Mouse (Mus musculus): Measurements from ENCODE around the gene Tgfa. TPM values are rescaled to one million over a fixed set of nuclear protein-coding genes. Genes with fewer than 3 reads are reported as not detected.

The Tgfa gene
- polyA plus RNA-seq, 2 experiments: 2.7 to 3.1 TPM

DNA sequence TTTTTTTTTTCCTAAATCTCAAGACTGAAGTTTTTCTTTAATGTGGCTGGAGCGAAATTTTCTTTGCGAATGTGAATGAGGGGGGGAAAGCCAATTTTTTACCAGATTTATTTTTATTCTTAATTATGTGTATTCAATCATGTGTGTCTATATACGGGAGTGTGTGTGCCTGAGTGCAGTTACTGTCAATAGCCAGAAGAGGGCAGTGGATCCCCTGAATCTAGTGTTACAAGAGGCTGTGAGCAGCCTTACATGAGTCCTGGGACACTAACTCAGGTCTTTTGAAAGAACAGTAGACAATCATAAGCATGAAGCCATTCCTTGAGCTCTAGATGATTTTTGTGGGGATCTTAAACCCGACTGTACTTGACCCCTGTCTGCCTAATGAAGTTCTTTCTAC is 80.7 kb downstream of the Tgfa start:
- H3K27me3 ChIP-seq (ENCODE audit: control insufficient read depth, insufficient read depth, low read length): no peaks in the 10 kb centered on the region
- ATAC-seq (ENCODE audit: low FRiP score, low read depth): no peak
- no peaks in the 10 kb centered on the region for H3K36me3 ChIP-seq (ENCODE audit: control insufficient read depth, insufficient read depth, low read length)
- TF ChIP-seq POLR2A (IDR thresholded peaks at IDR 0.05; ENCODE audit: borderline replicate concordance, extremely low read depth, insufficient read depth, insufficient read length): no peak
- no peak for DNase-seq (ENCODE audit: low spot score)
- H3K4me3 ChIP-seq (replicated peaks; ENCODE audit: low read length): no peak overlapping the region
- no peak overlapping the region for H3K27ac ChIP-seq (replicated peaks; ENCODE audit: low read depth, low read length)
- 86% methylated on average over 4 of the region's 4 CpGs for WGBS
- no peak overlapping the region for H3K9ac ChIP-seq (ENCODE audit: low read depth, low read length, severe bottlenecking)
- no peak overlapping the region for H3K4me2 ChIP-seq (replicated peaks; ENCODE audit: low read depth, low read length, severe bottlenecking)
- H3K9me3 ChIP-seq (ENCODE audit: control insufficient read depth, low read length): 0 out of 2 replicates have a peak, but pooled peaks cover 3% of the 10 kb centered on the region
- no peaks in the 10 kb centered on the region for H3K4me1 ChIP-seq (ENCODE audit: control insufficient read depth, insufficient read depth, low read length)

DNA sequence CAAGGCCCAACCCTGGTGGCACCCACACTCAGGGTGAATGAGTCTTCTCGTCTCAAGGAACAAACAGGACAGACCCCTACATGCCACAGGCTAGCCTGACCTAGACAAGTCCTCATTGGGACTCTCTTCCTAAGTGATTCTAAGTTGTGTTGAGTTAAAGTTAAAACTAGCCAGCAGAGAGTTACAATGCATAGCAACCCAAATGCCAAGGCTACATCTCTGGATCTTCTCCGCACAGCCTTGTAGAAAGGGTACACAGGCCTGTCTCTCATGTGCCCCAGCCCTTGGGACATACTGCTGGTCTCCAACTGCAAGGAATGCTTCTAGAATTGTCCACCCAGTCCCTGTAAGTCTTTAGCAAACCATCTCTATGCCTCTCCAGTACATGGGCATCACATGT is 81.8 kb downstream of the Tgfa start:
- Histone ChIP-seq H3K9me3 (ENCODE audit: control insufficient read depth, low read length) (0 out of 2 replicates have a peak, but pooled peaks cover 3% of the 10 kb centered on the region), H3K36me3 (ENCODE audit: control insufficient read depth, insufficient read depth, low read length) (no peaks in the 10 kb centered on the region), H3K4me2 (replicated peaks; ENCODE audit: low read depth, low read length, severe bottlenecking) (no peak overlapping the region), H3K27ac (replicated peaks; ENCODE audit: low read depth, low read length) (no peak overlapping the region), H3K9ac (ENCODE audit: low read depth, low read length, severe bottlenecking) (no peak overlapping the region), H3K27me3 (ENCODE audit: control insufficient read depth, insufficient read depth, low read length) (no peaks in the 10 kb centered on the region), H3K4me1 (ENCODE audit: control insufficient read depth, insufficient read depth, low read length) (no peaks in the 10 kb centered on the region), H3K4me3 (replicated peaks; ENCODE audit: low read length) (no peak overlapping the region)
- DNase-seq (ENCODE audit: low spot score): no peak
- no peak for ATAC-seq (ENCODE audit: low FRiP score, low read depth)
- 86% methylated on average over 2 of the region's 2 CpGs for WGBS
- no peak for TF ChIP-seq POLR2A (IDR thresholded peaks at IDR 0.05; ENCODE audit: borderline replicate concordance, extremely low read depth, insufficient read depth, insufficient read length)

GRCm38 (mm10) chr6:86277620-86278019 is 82.6 kb downstream of the Tgfa start:
- H3K27me3 ChIP-seq (ENCODE audit: control insufficient read depth, insufficient read depth, low read length): no peaks in the 10 kb centered on the region
- ATAC-seq (ENCODE audit: low FRiP score, low read depth): no peak
- H3K4me2 ChIP-seq (replicated peaks; ENCODE audit: low read depth, low read length, severe bottlenecking): no peak overlapping the region
- H3K4me1 ChIP-seq (ENCODE audit: control insufficient read depth, insufficient read depth, low read length): no peaks in the 10 kb centered on the region
- no peak overlapping the region for H3K4me3 ChIP-seq (replicated peaks; ENCODE audit: low read length)
- H3K9me3 ChIP-seq (ENCODE audit: control insufficient read depth, low read length): 0 out of 2 replicates have a peak, but pooled peaks cover 3% of the 10 kb centered on the region
- WGBS: 74% methylated on average over 7 of the region's 7 CpGs
- no peaks in the 10 kb centered on the region for H3K36me3 ChIP-seq (ENCODE audit: control insufficient read depth, insufficient read depth, low read length)
- no peak overlapping the region for H3K27ac ChIP-seq (replicated peaks; ENCODE audit: low read depth, low read length)
- DNase-seq (ENCODE audit: low spot score): no peak
- no peak for TF ChIP-seq POLR2A (IDR thresholded peaks at IDR 0.05; ENCODE audit: borderline replicate concordance, extremely low read depth, insufficient read depth, insufficient read length)
- H3K9ac ChIP-seq (ENCODE audit: low read depth, low read length, severe bottlenecking): no peak overlapping the region

- no peak overlapping the region for H3K4me3 ChIP-seq (replicated peaks; ENCODE audit: low read length)
- no peak overlapping the region for H3K4me2 ChIP-seq (replicated peaks; ENCODE audit: low read depth, low read length, severe bottlenecking)
- no peak for ATAC-seq (ENCODE audit: low FRiP score, low read depth)
- no peaks in the 10 kb centered on the region for H3K27me3 ChIP-seq (ENCODE audit: control insufficient read depth, insufficient read depth, low read length)
- H3K9ac ChIP-seq (ENCODE audit: low read depth, low read length, severe bottlenecking): no peak overlapping the region
- WGBS: 87% methylated on average over 11 of the region's 11 CpGs
- no peak for DNase-seq (ENCODE audit: low spot score)
- no peaks in the 10 kb centered on the region for H3K9me3 ChIP-seq (ENCODE audit: control insufficient read depth, low read length)
- no peak for TF ChIP-seq POLR2A (IDR thresholded peaks at IDR 0.05; ENCODE audit: borderline replicate concordance, extremely low read depth, insufficient read depth, insufficient read length)
- H3K36me3 ChIP-seq (ENCODE audit: control insufficient read depth, insufficient read depth, low read length): no peaks in the 10 kb centered on the region
- no peak overlapping the region for H3K27ac ChIP-seq (replicated peaks; ENCODE audit: low read depth, low read length)
- no peaks in the 10 kb centered on the region for H3K4me1 ChIP-seq (ENCODE audit: control insufficient read depth, insufficient read depth, low read length)
Measured at GRCm38 (mm10) chr6:86281573-86282210, 86.7 kb downstream of the Tgfa start.

- Histone ChIP-seq H3K4me2 (replicated peaks; ENCODE audit: low read depth, low read length, severe bottlenecking) (no peak overlapping the region), H3K27me3 (ENCODE audit: control insufficient read depth, insufficient read depth, low read length) (no peaks in the 10 kb centered on the region), H3K36me3 (ENCODE audit: control insufficient read depth, insufficient read depth, low read length) (no peaks in the 10 kb centered on the region), H3K27ac (replicated peaks; ENCODE audit: low read depth, low read length) (no peak overlapping the region), H3K4me1 (ENCODE audit: control insufficient read depth, insufficient read depth, low read length) (no peaks in the 10 kb centered on the region), H3K9ac (ENCODE audit: low read depth, low read length, severe bottlenecking) (no peak overlapping the region), H3K9me3 (ENCODE audit: control insufficient read depth, low read length) (no peaks in the 10 kb centered on the region), H3K4me3 (replicated peaks; ENCODE audit: low read length) (no peak overlapping the region)
- DNase-seq (ENCODE audit: low spot score): no peak
- TF ChIP-seq POLR2A (IDR thresholded peaks at IDR 0.05; ENCODE audit: borderline replicate concordance, extremely low read depth, insufficient read depth, insufficient read length): no peak
- no peak for ATAC-seq (ENCODE audit: low FRiP score, low read depth)
- 82% methylated on average over 8 of the region's 8 CpGs for WGBS
Measured at GRCm38 (mm10) chr6:86293301-86293700, 98.3 kb downstream of the Tgfa start.

Data from limb, embryonic 14.5 days (tissue).